Mouse (Mus musculus): ENCODE measurements around the gene Arpp21. TPM values are rescaled to one million over a fixed set of nuclear protein-coding genes. Genes with fewer than 3 reads are reported as not detected.

Gene Arpp21
- polyA plus RNA-seq, 1 experiment from 2014 or later, result 27.4 TPM

GRCm38 (mm10) chr9:112253730-112254129, 18.0 kb upstream of the Arpp21 start:
- DNase-seq, result no peak
- 92% methylated on average over 1 of the region's 1 CpGs for WGBS
- no peak for ATAC-seq (ENCODE audit: low FRiP score, low TSS enrichment)
- no peaks in the 10 kb centered on the region for H3K36me3 ChIP-seq (ENCODE audit: control insufficient read depth, insufficient read depth, low read length)
- no peaks in the 10 kb centered on the region for H3K27me3 ChIP-seq (ENCODE audit: control insufficient read depth, insufficient read depth, low read length)
- no peaks in the 10 kb centered on the region for H3K4me1 ChIP-seq (ENCODE audit: control insufficient read depth, insufficient read depth, low read length)
- H3K4me3 ChIP-seq (replicated peaks; ENCODE audit: low read depth, low read length), result no peak overlapping the region
- no peak overlapping the region for H3K9ac ChIP-seq (replicated peaks; ENCODE audit: low read length)
- H3K4me2 ChIP-seq (ENCODE audit: low read length), result no peak overlapping the region
- H3K27ac ChIP-seq (replicated peaks; ENCODE audit: low read depth, low read length), result no peak overlapping the region
- no peaks in the 10 kb centered on the region for H3K9me3 ChIP-seq (ENCODE audit: control insufficient read depth, low read length)

DNA sequence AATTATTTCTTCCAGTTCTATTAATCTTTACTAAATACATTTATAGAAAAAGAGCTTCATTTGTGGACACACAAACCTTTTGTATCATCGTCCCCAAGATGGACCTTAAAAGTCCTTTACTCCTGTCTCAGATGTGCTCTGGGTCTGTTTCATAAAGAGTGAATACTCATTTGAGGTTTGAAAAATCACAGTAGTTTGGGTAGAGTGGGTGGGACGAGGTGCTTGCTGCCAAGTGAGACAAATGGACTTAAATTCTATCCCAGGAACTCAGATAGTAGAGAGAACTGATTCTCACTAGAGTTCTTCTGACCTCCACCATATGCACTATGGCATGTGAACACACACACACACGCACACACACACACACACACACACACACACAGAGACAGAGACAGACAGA, 16.1 kb upstream of the Arpp21 start:
- Histone ChIP-seq H3K36me3 (ENCODE audit: control insufficient read depth, insufficient read depth, low read length) (no peaks in the 10 kb centered on the region), H3K4me1 (ENCODE audit: control insufficient read depth, insufficient read depth, low read length) (no peaks in the 10 kb centered on the region), H3K4me3 (replicated peaks; ENCODE audit: low read depth, low read length) (no peak overlapping the region), H3K9ac (replicated peaks; ENCODE audit: low read length) (no peak overlapping the region), H3K9me3 (ENCODE audit: control insufficient read depth, low read length) (no peaks in the 10 kb centered on the region), H3K27me3 (ENCODE audit: control insufficient read depth, insufficient read depth, low read length) (no peaks in the 10 kb centered on the region), H3K27ac (replicated peaks; ENCODE audit: low read depth, low read length) (no peak overlapping the region), H3K4me2 (ENCODE audit: low read length) (no peak overlapping the region)
- DNase-seq, result no peak
- ATAC-seq (ENCODE audit: low FRiP score, low TSS enrichment), result no peak
- 80% methylated on average over 3 of the region's 3 CpGs for WGBS

DNA sequence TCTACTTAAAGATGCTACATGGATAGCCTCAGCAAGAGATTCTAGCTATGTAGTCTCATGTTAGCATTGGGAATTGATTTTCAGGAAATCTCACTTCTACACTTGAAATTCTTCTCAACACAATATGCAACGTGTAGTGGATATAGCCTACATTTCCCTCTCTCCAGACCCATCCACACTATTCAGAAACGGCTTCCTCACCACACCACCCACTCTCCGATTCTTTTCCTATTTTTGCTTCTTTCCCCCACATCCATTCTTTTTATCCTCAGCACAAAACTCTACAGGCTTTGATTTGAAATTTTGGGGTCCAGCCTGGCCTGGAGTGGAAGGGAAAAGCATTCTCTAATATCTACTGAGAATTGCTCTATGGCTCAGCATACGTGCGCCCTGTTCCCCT, 15.6 kb upstream of the Arpp21 start:
- Histone ChIP-seq H3K9me3 (ENCODE audit: control insufficient read depth, low read length) (no peaks in the 10 kb centered on the region), H3K9ac (replicated peaks; ENCODE audit: low read length) (no peak overlapping the region), H3K36me3 (ENCODE audit: control insufficient read depth, insufficient read depth, low read length) (no peaks in the 10 kb centered on the region), H3K27me3 (ENCODE audit: control insufficient read depth, insufficient read depth, low read length) (no peaks in the 10 kb centered on the region), H3K27ac (replicated peaks; ENCODE audit: low read depth, low read length) (no peak overlapping the region), H3K4me1 (ENCODE audit: control insufficient read depth, insufficient read depth, low read length) (no peaks in the 10 kb centered on the region), H3K4me3 (replicated peaks; ENCODE audit: low read depth, low read length) (no peak overlapping the region), H3K4me2 (ENCODE audit: low read length) (no peak overlapping the region)
- ATAC-seq (ENCODE audit: low FRiP score, low TSS enrichment), result no peak
- no peak for DNase-seq
- WGBS, result 86% methylated on average over 5 of the region's 5 CpGs

GRCm38 (mm10) chr9:112249753-112250152, 14.0 kb upstream of the Arpp21 start:
- Histone ChIP-seq H3K4me1 (ENCODE audit: control insufficient read depth, insufficient read depth, low read length) (no peaks in the 10 kb centered on the region), H3K4me3 (replicated peaks; ENCODE audit: low read depth, low read length) (no peak overlapping the region), H3K4me2 (ENCODE audit: low read length) (no peak overlapping the region), H3K27ac (replicated peaks; ENCODE audit: low read depth, low read length) (no peak overlapping the region), H3K9ac (replicated peaks; ENCODE audit: low read length) (no peak overlapping the region), H3K36me3 (ENCODE audit: control insufficient read depth, insufficient read depth, low read length) (no peaks in the 10 kb centered on the region), H3K9me3 (ENCODE audit: control insufficient read depth, low read length) (no peaks in the 10 kb centered on the region), H3K27me3 (ENCODE audit: control insufficient read depth, insufficient read depth, low read length) (no peaks in the 10 kb centered on the region)
- WGBS, result 87% methylated on average over 4 of the region's 4 CpGs
- DNase-seq (no peak), ATAC-seq (ENCODE audit: low FRiP score, low TSS enrichment) (no peak)

DNA sequence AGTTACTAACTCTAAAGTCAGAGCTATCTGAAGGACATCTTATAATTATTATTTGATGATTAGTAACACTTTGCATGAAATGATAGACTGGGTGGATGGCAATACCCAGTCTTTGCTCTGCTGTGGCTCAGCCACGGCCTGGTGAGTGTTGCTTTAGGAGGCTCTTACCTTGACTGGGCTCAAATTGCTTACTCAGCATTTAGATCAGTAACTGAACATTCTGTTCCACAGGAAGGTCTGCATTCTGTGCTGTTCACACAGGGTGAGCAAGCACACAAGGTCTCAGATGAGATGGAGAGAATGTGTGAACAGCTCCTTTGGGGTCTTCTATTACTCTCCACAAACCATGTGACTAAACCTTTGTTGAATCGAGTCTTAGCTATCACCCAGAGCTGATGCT, 11.4 kb upstream of the Arpp21 start:
- 77% methylated on average over 2 of the region's 2 CpGs for WGBS
- no peaks in the 10 kb centered on the region for H3K27me3 ChIP-seq (ENCODE audit: control insufficient read depth, insufficient read depth, low read length)
- H3K4me3 ChIP-seq (replicated peaks; ENCODE audit: low read depth, low read length), result no peak overlapping the region
- H3K4me1 ChIP-seq (ENCODE audit: control insufficient read depth, insufficient read depth, low read length), result no peaks in the 10 kb centered on the region
- H3K27ac ChIP-seq (replicated peaks; ENCODE audit: low read depth, low read length), result no peak overlapping the region
- H3K36me3 ChIP-seq (ENCODE audit: control insufficient read depth, insufficient read depth, low read length), result no peaks in the 10 kb centered on the region
- H3K9me3 ChIP-seq (ENCODE audit: control insufficient read depth, low read length), result no peaks in the 10 kb centered on the region
- no peak overlapping the region for H3K9ac ChIP-seq (replicated peaks; ENCODE audit: low read length)
- DNase-seq (no peak), ATAC-seq (ENCODE audit: low FRiP score, low TSS enrichment) (no peak)
- H3K4me2 ChIP-seq (ENCODE audit: low read length), result no peak overlapping the region

DNA sequence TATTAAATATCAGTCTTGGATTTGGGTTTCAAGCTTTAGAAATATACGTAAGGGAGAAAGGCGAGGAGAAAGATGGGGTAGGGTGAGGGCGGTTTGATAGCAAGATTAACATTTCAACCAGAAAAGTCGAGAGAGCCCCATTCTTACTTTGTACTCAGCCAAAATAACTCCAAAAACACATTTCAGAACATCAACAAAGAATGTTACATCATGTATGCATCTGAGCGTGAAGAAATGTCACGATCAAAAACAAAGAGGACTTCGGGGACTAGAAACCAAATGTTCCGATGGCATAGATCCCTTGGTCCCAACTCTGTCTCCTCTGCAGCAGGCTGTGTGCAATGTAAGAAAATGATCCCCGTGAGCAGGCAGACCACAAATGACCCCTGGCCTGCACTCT, 2.4 kb upstream of the Arpp21 start:
- Histone ChIP-seq H3K9me3 (ENCODE audit: control insufficient read depth, low read length) (no peaks in the 10 kb centered on the region), H3K27me3 (ENCODE audit: control insufficient read depth, insufficient read depth, low read length) (no peaks in the 10 kb centered on the region), H3K4me3 (replicated peaks; ENCODE audit: low read depth, low read length) (no peak overlapping the region), H3K36me3 (ENCODE audit: control insufficient read depth, insufficient read depth, low read length) (no peaks in the 10 kb centered on the region), H3K4me1 (ENCODE audit: control insufficient read depth, insufficient read depth, low read length) (0 out of 2 replicates have a peak, but pooled peaks cover 2% of the 10 kb centered on the region), H3K27ac (replicated peaks; ENCODE audit: low read depth, low read length) (no peak overlapping the region), H3K4me2 (ENCODE audit: low read length) (no peak overlapping the region), H3K9ac (replicated peaks; ENCODE audit: low read length) (no peak overlapping the region)
- WGBS, result 82% methylated on average over 9 of the region's 9 CpGs
- no peak for ATAC-seq (ENCODE audit: low FRiP score, low TSS enrichment)
- DNase-seq, result no peak

DNA sequence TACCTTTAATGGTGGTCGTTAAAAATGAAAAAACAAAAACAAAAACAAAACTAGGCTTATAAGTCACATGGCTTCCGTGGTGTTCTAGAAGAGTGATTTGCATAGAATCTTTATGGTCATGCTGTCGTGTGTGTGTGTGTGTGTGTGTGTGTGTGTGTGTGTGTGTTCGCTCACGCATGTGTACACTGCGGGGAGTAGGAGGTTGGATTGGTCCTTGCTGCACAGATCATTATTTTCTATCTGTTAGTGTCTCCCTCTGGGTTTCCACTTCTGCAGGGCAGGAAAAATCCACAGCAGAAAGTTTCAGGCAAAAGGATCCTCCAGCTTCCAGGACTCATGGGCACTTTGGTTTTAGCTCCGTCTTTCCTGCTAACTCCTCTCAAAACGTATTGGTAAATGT, 813 bp upstream of the Arpp21 start:
- no peaks in the 10 kb centered on the region for H3K36me3 ChIP-seq (ENCODE audit: control insufficient read depth, insufficient read depth, low read length)
- no peak overlapping the region for H3K4me3 ChIP-seq (replicated peaks; ENCODE audit: low read depth, low read length)
- H3K27ac ChIP-seq (replicated peaks; ENCODE audit: low read depth, low read length), result no peak overlapping the region
- no peaks in the 10 kb centered on the region for H3K9me3 ChIP-seq (ENCODE audit: control insufficient read depth, low read length)
- no peak overlapping the region for H3K9ac ChIP-seq (replicated peaks; ENCODE audit: low read length)
- ATAC-seq (ENCODE audit: low FRiP score, low TSS enrichment) (no peak), DNase-seq (no peak)
- H3K4me2 ChIP-seq (ENCODE audit: low read length), result no peak overlapping the region
- no peaks in the 10 kb centered on the region for H3K27me3 ChIP-seq (ENCODE audit: control insufficient read depth, insufficient read depth, low read length)
- H3K4me1 ChIP-seq (ENCODE audit: control insufficient read depth, insufficient read depth, low read length), result 0 out of 2 replicates have a peak, but pooled peaks cover 2% of the 10 kb centered on the region
- WGBS, result 84% methylated on average over 8 of the region's 8 CpGs

DNA sequence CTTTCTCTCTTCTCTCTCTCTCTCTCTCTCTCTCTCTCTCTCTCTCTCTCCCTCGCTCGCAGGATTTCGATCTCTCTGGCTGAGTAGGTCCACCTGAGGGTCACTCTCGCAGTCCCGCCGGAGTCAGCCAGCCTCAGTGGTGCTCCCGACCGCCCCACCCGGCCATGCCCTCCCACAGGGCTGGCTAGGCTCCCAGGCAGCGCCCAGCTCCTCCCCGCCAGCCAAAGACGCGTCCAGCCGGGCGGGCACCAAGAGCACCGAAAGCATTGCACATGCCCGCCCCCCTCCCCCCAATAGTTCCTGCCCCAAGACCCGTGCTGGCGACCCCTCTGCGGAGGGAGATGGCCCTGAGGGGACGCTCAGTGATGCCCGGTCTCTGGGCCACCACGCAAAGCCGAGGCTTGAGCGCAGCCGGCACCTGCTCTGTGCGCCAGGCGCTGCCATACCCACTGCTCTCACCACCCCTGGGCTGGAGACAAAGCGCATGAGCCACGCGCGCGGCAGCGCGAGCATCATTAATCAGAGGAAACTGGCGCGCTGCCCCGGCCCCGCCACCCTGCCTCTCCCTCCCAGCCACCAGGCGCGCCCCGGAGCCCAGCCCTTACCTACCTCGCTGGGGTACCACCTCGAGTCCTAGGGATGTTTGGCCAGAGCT, 570 bp downstream of the Arpp21 start:
- Histone ChIP-seq H3K9ac (replicated peaks; ENCODE audit: low read length) (peak overlapping the region; percentile 90), H3K9me3 (ENCODE audit: control insufficient read depth, low read length) (no peaks in the 10 kb centered on the region), H3K4me2 (ENCODE audit: low read length) (peak overlapping the region; percentile 85), H3K4me1 (ENCODE audit: control insufficient read depth, insufficient read depth, low read length) (0 out of 2 replicates have a peak, but pooled peaks cover 2% of the 10 kb centered on the region), H3K27me3 (ENCODE audit: control insufficient read depth, insufficient read depth, low read length) (no peaks in the 10 kb centered on the region), H3K36me3 (ENCODE audit: control insufficient read depth, insufficient read depth, low read length) (no peaks in the 10 kb centered on the region), H3K27ac (replicated peaks; ENCODE audit: low read depth, low read length) (peak overlapping the region; percentile 93), H3K4me3 (replicated peaks; ENCODE audit: low read depth, low read length) (peak overlapping the region; percentile 64)
- 1% methylated on average over 44 of the region's 44 CpGs for WGBS
- ATAC-seq (ENCODE audit: low FRiP score, low TSS enrichment) (peak; percentile 91), DNase-seq (peak; percentile 86)

DNA sequence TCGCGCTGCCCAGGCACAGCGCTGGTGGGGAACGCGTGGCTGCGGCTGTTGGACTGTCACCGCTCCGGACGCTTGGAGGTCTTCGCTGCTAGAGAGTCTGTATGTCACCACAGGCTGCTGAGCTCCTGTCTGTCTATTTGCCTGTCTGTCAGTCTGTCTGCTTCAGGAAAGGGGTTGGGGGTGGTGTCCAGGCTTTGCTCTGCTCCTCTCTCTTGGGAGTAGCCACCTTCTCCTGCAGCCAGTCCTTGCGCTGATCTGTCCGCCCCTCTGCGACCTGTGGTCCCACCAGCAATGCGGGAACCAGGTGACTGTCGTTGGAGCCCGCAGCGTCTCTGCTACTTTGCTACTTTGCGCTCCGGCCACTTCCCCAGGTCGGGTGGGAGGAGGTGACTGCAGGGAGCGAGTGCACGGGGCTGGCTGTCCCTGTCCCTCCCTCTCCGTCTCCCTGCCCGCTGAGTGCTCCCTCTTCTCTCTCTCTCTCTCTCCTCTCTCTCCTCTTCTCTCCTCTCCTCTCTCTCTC, 1.2 kb downstream of the Arpp21 start:
- peak; percentile 62 for DNase-seq

More for the DNA sequence above, 1.2 kb downstream of the Arpp21 start:
- no peaks in the 10 kb centered on the region for H3K36me3 ChIP-seq (ENCODE audit: control insufficient read depth, insufficient read depth, low read length)
- H3K27me3 ChIP-seq (ENCODE audit: control insufficient read depth, insufficient read depth, low read length), result no peaks in the 10 kb centered on the region
- H3K4me1 ChIP-seq (ENCODE audit: control insufficient read depth, insufficient read depth, low read length), result 0 out of 2 replicates have a peak, but pooled peaks cover 2% of the 10 kb centered on the region
- peak overlapping the region; percentile 85 for H3K4me2 ChIP-seq (ENCODE audit: low read length)
- peak overlapping the region; percentile 64 for H3K4me3 ChIP-seq (replicated peaks; ENCODE audit: low read depth, low read length)
- peak overlapping the region; percentile 93 for H3K27ac ChIP-seq (replicated peaks; ENCODE audit: low read depth, low read length)
- under 1% methylated on average over 24 of the region's 24 CpGs for WGBS
- no peaks in the 10 kb centered on the region for H3K9me3 ChIP-seq (ENCODE audit: control insufficient read depth, low read length)
- peak overlapping the region; percentile 90 for H3K9ac ChIP-seq (replicated peaks; ENCODE audit: low read length)
- peak; percentile 43 for ATAC-seq (ENCODE audit: low FRiP score, low TSS enrichment)

Data from midbrain, embryonic 14.5 days (tissue).